Mouse (Mus musculus): Measurements from ENCODE around the gene 1700018F24Rik. TPM values are rescaled to one million over a fixed set of nuclear protein-coding genes. Genes with fewer than 3 reads are reported as not detected.
"Not testable (repeated sequence)": the region's sequence is repeated elsewhere in the genome, so short reads cannot be mapped to it uniquely, and the experiment has no call there.

1700018F24Rik gene
- polyA plus RNA-seq (2012; ENCODE audit: insufficient read depth, insufficient read length, missing spikeins) = not detected in 2 replicates

GRCm38 (mm10) chr5:145042690-145043089 is at the start of gene 1700018F24Rik:
Gene 1700018F24Rik (plus strand): TSS chr5:145042990.
- H3K4me3 ChIP-seq (ENCODE audit: insufficient read depth, low read length); H3K4me1 ChIP-seq (ENCODE audit: control insufficient read depth, insufficient read depth, low read length); H3K27ac ChIP-seq (ENCODE audit: insufficient read depth, low read depth, low read length): not testable (repeated sequence)

DNA sequence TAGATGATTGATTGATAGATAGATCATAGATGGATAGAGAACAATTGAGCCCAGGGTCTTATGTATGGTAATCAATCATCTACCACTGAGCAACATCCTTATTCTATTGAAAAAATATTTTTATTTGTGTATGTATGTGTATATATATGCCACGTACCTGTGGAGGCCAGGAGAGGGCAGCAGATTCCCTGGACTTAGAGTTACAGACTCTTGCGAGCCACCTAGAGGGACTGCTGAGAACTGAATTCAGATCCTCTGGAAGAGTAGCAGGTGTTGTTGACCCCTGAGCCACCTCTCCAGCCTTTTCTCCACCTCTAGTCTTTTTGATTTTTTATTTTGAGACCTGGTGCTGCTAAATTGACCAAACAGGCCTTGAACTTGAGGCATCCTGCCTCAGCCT is 44.3 kb upstream of the 1700018F24Rik start:
- Histone ChIP-seq H3K4me1 (ENCODE audit: control insufficient read depth, insufficient read depth, low read length) (no peaks in the 10 kb centered on the region), H3K4me3 (ENCODE audit: insufficient read depth, low read length) (no peak overlapping the region), H3K27ac (ENCODE audit: insufficient read depth, low read depth, low read length) (no peak overlapping the region)
- TF ChIP-seq POLR2A (IDR thresholded peaks at IDR 0.05; ENCODE audit: borderline replicate concordance, low read depth, low read length) (no peak), CTCF (IDR thresholded peaks at IDR 0.05; ENCODE audit: low read depth, low read length) (peak; percentile 70)

GRCm38 (mm10) chr5:145003362-145003761 is 39.4 kb upstream of the 1700018F24Rik start:
- H3K27ac ChIP-seq (ENCODE audit: insufficient read depth, low read depth, low read length) = no peak overlapping the region
- no peak for TF ChIP-seq POLR2A (IDR thresholded peaks at IDR 0.05; ENCODE audit: borderline replicate concordance, low read depth, low read length)
- TF ChIP-seq CTCF (IDR thresholded peaks at IDR 0.05; ENCODE audit: low read depth, low read length) = no peak
- peaks cover 22% of the 10 kb centered on the region for H3K4me1 ChIP-seq (ENCODE audit: control insufficient read depth, insufficient read depth, low read length)
- H3K4me3 ChIP-seq (ENCODE audit: insufficient read depth, low read length) = no peak overlapping the region

DNA sequence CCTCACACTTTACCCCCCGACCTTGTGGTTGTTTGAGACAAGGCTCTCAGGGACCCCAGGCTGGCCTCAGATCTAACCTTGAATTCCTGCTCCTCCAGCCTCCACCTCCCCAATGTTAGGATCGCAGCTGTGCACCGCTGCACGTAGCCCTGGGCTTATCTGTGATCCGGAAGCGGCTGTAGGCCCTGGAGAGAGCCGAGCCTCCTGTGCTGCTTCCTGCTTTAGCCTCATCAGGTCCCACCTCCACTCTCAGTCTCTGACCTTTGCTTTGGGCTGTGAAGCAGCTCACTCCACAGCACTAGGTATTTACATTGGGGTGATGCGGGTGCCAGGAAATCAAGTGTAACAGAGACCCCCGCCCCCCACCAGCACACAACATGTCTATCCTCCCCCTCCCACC is 38.3 kb upstream of the 1700018F24Rik start:
- no peak overlapping the region for H3K4me3 ChIP-seq (ENCODE audit: insufficient read depth, low read length)
- no peak overlapping the region for H3K27ac ChIP-seq (ENCODE audit: insufficient read depth, low read depth, low read length)
- H3K4me1 ChIP-seq (ENCODE audit: control insufficient read depth, insufficient read depth, low read length) = peaks cover 22% of the 10 kb centered on the region
- TF ChIP-seq POLR2A (IDR thresholded peaks at IDR 0.05; ENCODE audit: borderline replicate concordance, low read depth, low read length) (no peak), CTCF (IDR thresholded peaks at IDR 0.05; ENCODE audit: low read depth, low read length) (no peak)

GRCm38 (mm10) chr5:145005596-145005995 is 37.2 kb upstream of the 1700018F24Rik start:
- peaks cover 22% of the 10 kb centered on the region for H3K4me1 ChIP-seq (ENCODE audit: control insufficient read depth, insufficient read depth, low read length)
- no peak overlapping the region for H3K27ac ChIP-seq (ENCODE audit: insufficient read depth, low read depth, low read length)
- TF ChIP-seq POLR2A (IDR thresholded peaks at IDR 0.05; ENCODE audit: borderline replicate concordance, low read depth, low read length) = no peak
- no peak for TF ChIP-seq CTCF (IDR thresholded peaks at IDR 0.05; ENCODE audit: low read depth, low read length)
- no peak overlapping the region for H3K4me3 ChIP-seq (ENCODE audit: insufficient read depth, low read length)

- H3K4me1 ChIP-seq (ENCODE audit: control insufficient read depth, insufficient read depth, low read length) = peaks cover 22% of the 10 kb centered on the region
- TF ChIP-seq CTCF (IDR thresholded peaks at IDR 0.05; ENCODE audit: low read depth, low read length) (no peak), POLR2A (IDR thresholded peaks at IDR 0.05; ENCODE audit: borderline replicate concordance, low read depth, low read length) (no peak)
- no peak overlapping the region for H3K4me3 ChIP-seq (ENCODE audit: insufficient read depth, low read length)
- no peak overlapping the region for H3K27ac ChIP-seq (ENCODE audit: insufficient read depth, low read depth, low read length)
Measured at GRCm38 (mm10) chr5:145008878-145009659, 33.7 kb upstream of the 1700018F24Rik start.

DNA sequence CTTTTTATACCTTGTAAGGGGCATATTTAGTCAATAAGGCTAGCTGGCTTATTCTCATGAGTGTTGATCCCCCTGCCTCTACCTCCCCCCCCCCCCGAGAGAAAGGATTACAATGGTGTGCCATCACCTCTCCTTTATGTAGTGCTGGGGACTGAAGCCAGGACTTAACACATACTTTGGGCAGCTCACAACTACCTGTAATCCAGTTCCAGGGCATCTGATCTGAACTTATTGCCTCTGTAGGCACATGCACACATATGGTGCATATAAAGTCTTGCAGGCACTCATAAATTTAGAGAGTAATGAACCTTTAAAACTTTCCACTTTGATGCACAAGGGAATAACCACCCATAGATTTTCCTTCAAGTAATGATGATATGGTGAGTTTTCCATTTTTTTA is 28.5 kb upstream of the 1700018F24Rik start:
- no peak overlapping the region for H3K27ac ChIP-seq (ENCODE audit: insufficient read depth, low read depth, low read length)
- H3K4me1 ChIP-seq (ENCODE audit: control insufficient read depth, insufficient read depth, low read length) = no peaks in the 10 kb centered on the region; the same call in 1 of the 2 replicates
- no peak for TF ChIP-seq POLR2A (IDR thresholded peaks at IDR 0.05; ENCODE audit: borderline replicate concordance, low read depth, low read length)
- TF ChIP-seq CTCF (IDR thresholded peaks at IDR 0.05; ENCODE audit: low read depth, low read length) = no peak
- no peak overlapping the region for H3K4me3 ChIP-seq (ENCODE audit: insufficient read depth, low read length)

DNA sequence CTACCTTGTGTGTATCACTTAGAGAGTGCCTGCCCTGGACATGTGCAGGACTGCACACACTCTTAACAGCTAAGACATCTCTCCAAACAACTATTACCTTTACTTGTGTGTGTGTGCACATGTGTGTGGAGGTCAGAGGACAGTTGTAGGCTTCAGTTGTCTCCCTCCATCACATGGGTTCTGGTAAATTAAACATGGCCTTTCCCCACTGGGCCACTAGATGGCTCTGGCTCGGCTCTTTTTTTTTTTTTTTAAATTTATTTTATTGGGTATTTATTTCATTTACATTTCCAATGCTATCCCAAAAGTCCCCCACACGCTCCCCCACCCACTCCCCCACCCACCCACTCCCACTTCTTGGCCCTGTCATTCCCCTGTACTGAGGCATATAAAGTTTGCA is 26.0 kb upstream of the 1700018F24Rik start:
- H3K4me3 ChIP-seq (ENCODE audit: insufficient read depth, low read length); H3K27ac ChIP-seq (ENCODE audit: insufficient read depth, low read depth, low read length); H3K4me1 ChIP-seq (ENCODE audit: control insufficient read depth, insufficient read depth, low read length): not testable (repeated sequence)

DNA sequence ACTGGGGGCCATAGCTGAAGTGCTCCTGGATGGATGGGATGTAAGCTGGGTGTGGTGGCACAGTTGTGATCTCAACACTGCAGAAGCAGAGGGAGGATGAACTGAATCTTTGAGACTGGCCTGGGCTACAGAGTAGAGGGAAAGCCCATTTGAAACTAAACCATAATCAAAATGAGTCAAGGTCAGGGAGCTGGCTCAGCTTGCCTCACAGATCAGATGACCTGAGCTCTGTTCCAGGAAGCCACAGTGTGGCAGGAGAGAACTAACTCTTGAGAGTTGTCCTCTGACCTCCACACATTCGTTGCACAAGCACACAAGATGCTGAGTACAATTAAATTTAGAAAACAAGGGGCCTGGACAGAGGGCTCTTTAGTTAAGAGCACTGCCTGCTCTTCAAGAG is 22.5 kb upstream of the 1700018F24Rik start:
- not testable (repeated sequence) for H3K4me1 ChIP-seq (ENCODE audit: control insufficient read depth, insufficient read depth, low read length); H3K27ac ChIP-seq (ENCODE audit: insufficient read depth, low read depth, low read length); H3K4me3 ChIP-seq (ENCODE audit: insufficient read depth, low read length)

DNA sequence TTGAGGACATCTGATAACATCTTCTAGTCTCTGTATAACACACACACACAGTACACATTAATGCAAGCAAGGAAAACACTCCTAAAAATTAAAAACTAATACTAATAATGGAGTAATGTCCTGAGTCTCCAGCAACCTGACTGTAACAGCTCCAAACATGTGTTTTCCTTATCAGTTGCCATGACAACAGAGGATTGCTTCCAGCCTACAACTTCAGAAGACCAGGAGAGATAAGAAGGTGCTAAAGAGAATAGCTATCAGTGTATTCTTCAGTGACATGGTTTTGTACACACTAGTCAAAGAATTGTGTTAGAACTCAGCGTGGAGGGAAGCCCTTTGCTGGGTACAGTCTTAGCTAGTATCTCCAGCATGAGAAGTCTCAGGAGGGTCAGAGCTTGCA is 22.1 kb upstream of the 1700018F24Rik start:
- not testable (repeated sequence) for H3K27ac ChIP-seq (ENCODE audit: insufficient read depth, low read depth, low read length); H3K4me1 ChIP-seq (ENCODE audit: control insufficient read depth, insufficient read depth, low read length); H3K4me3 ChIP-seq (ENCODE audit: insufficient read depth, low read length)

GRCm38 (mm10) chr5:145030476-145030875 is 12.3 kb upstream of the 1700018F24Rik start:
- H3K27ac ChIP-seq (ENCODE audit: insufficient read depth, low read depth, low read length); H3K4me3 ChIP-seq (ENCODE audit: insufficient read depth, low read length); H3K4me1 ChIP-seq (ENCODE audit: control insufficient read depth, insufficient read depth, low read length): not testable (repeated sequence)

- H3K27ac ChIP-seq (ENCODE audit: insufficient read depth, low read depth, low read length); H3K4me1 ChIP-seq (ENCODE audit: control insufficient read depth, insufficient read depth, low read length); H3K4me3 ChIP-seq (ENCODE audit: insufficient read depth, low read length): not testable (repeated sequence)
Measured at GRCm38 (mm10) chr5:145032391-145032790, 10.4 kb upstream of the 1700018F24Rik start, which contains the start of gene Gm4871. Gene Gm4871 (minus strand): TSS chr5:145032754.

Measured in bone marrow macrophage, adult 2 months (primary cell).